Mouse (Mus musculus) ovary, postnatal 10 days (tissue): ENCODE data around the gene Wdr31.
"Not testable (repeated sequence)": the region's sequence is repeated elsewhere in the genome, so short reads cannot be mapped to it uniquely, and the experiment has no call there.

Experiments
- DNase-seq: peaks from one replicate; pipeline ENCODE4 v3.0.0; 2022; ENCODE audit warnings: low spot score

Wdr31 gene

DNA sequence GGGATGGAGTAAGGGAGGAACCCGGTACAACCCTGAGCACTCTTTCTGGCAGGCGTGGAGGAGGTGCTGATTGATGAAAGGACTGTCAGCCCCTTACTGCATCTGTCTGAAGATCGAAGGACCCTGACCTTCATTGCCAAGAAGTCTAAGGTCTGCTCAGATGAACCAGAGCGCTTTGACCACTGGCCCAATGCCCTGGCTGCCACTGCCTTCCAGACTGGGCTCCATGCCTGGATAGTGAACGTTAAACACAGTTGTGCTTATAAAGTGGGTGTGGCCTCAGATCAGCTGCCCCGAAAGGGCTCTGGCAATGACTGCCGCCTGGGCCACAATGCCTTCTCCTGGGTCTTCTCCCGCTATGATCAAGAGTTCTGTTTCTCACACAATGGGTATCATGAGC lies 25.2 kb upstream of the Wdr31 start:
- no peak for DNase-seq

DNA sequence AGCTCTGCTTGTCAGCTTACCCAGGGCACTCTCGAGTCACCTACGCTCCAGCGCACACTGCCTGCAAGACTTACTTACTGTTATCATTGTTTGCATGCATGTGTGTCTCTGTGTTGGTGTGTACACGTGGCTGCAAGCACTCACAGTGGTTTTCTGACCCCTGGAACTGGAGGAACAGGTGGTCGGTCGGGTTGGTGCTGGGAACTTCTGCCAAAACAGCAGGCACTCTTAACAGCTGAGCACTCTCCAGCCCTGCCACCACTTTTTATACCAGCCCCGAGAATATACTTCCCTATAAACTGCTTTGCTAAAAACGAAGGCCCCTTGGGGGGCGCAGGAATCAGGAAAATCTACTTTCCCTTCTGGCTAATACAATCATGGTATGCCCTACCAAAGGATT lies 23.5 kb upstream of the Wdr31 start:
- no peak for DNase-seq

DNA sequence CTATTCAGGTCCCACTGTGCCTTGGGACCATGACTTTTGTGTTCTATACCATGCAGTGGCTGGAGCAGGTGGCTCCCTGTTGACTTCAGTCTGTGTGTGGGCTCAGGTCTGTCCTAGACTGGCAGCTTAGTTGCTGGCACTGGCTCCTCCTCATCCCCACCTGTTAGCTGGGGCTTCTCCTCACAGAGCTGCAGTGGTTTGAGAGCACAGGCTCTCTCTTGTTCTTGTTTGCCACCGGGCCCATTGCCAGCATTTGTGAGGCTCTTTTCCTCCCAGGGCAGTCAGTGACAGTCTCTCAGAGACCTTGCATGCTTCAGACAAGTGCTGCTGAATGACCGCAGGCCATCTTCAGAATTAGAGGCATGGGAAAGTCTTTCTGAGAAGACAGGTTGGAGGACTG lies 22.0 kb upstream of the Wdr31 start:
- no peak for DNase-seq

DNA sequence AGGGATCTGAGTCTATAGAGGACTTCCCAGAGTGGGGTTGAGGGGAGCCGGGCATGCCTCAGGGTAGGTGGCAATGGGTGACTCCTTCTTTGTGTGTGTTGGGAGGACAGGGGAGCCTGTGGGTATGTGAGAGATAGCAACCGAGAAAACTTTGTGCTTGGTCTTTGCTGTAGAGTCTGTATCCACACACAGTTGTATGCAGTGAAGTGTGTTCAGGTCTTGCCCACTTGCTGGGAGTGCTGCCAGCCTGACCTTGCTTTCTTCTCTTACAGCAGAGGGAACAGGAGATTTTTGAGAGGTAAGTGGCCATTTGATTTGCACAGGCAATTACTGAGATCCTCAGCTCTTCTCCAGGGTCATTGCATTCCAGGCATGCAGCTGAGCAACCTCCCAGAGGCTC lies 17.2 kb upstream of the Wdr31 start:
- no peak for DNase-seq

DNA sequence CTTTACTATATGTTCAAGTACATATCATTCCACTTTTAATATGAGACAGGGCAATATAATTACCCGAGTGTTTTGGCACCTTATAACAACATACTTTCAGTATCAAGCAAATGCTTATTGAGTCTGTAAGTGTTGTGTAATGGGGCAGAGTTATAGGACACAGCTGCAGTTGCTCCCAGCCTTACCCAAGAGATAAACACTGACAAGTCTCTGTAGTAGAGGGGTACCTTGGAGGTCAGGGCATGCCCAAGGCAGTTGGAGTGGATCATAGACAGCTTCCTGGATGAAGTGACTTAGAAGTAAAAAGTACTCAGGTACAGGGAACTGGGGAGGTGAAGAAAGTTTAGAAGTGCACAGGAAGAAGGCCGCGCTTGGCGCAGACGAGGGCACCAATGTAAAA lies 16.5 kb upstream of the Wdr31 start:
- DNase-seq: no peak

DNA sequence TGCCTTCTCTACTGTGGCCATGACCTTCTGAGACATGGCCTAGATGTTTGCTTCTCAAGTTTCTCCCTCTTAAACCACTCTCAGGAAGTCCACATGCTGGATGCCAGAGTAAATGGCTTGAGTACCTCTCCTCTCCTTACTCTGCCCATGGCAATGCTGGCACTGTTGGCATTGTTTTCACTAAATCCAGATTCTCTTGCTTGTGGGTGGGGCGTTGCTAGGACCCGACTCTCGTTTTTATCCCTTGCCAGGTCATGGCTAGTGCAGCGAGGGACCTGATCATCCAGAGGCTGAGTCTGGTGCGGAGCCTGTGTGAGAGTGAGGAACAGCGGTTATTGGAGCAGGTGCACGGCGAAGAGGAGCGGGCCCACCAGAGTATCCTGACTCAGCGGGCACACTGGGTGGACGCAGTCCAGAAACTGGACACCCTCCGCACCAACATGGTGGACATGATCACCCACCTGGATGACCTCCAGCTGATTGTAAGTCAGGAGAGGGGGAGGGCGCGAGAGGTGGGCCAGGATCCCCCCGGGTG lies 15.5 kb upstream of the Wdr31 start:
- no peak for DNase-seq

DNA sequence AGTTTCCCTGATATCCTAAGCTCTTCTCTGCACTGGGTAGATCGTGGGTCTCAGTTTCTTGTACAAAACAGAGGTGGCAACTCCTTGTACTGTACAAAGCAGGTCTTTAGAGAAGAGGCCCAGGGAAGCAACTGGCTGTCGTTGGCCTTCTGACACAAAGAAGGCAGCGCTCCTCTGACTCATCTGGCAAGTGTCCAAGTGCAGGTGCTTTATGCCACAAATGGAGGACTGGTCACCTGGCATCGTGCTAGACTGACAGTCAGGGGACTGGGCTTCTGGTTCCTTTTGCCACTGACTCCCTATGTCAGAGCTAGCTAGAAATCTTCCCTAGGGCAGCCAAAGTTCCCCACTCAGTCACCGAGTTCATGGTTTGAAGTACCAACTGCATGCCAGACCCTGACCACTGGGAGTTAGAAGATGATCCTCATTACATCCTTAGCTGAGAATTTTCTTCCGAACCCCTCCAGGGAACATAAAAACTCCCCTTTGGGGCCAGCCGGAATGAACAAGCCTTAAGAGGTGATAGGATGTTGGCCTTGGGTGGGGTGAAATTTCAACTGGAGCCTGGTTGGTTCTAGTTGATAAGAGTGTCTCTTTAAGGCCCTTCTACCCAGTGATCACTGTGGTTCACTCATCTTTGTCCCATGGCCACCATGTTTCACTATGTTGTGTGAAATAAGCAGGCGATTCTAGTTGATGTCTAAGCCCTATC lies 14.9 kb upstream of the Wdr31 start:
- no peak for DNase-seq

DNA sequence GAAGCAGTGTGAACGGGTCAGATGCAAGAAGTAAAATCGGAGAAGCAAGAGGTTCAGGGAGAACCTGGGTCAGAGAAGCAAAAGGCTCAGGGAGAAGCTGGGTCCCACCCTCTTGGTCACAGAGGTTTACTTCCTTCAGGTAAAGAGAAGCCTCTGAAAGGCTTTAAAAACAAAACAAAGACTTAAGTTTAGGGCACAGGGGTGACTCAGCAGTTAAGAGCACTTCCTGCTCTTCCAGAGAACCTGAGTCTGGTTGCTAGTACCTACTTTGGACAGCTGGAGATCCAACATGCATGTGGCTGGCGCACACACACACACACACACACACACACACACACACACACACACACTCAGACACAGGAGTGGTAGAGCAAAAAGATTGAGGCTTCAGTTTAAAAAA lies 14.2 kb upstream of the Wdr31 start:
- no peak for DNase-seq

DNA sequence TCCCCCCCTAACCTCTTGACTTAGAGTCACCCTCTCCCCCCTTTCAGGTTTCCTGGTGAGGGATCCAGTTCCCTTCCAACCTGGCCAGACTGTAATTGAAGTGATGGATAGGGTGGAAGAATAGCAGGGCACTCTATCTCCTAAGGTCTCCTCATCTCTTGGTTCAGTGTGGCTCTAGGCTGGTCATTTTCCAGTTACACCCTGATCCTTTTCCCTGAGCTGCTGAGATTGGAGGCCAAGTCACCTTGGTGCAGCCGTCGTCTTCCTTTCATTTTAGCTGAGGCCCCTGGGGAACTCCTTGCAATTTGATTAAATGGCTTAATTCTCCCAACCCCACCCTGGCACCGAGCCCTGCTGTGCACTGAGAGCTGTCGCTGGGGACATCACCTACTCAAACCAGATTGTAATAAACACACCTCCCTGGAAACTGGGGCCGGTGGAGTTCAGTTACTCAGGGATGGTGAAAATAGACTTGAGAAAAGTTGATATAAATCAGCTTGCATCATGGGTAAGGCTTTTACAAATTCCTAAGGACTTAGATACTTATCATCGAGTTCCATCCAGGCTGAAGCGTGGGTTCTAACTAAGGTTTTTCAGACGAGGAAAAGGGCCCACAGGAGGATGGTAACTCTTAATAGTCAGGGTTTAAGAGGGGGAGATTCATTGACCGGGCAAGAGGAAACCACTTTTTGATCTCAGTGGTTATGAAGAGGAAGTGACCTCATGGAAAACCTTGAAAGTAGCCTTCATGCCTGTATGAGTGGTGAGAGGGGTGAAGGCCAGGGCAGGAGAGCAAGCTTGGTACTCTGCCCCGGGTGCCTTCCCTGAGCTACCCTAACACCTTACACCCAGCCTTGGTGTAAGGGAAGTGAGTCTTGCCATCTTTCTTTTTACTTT lies 10.3 kb upstream of the Wdr31 start:
- no peak for DNase-seq

DNA sequence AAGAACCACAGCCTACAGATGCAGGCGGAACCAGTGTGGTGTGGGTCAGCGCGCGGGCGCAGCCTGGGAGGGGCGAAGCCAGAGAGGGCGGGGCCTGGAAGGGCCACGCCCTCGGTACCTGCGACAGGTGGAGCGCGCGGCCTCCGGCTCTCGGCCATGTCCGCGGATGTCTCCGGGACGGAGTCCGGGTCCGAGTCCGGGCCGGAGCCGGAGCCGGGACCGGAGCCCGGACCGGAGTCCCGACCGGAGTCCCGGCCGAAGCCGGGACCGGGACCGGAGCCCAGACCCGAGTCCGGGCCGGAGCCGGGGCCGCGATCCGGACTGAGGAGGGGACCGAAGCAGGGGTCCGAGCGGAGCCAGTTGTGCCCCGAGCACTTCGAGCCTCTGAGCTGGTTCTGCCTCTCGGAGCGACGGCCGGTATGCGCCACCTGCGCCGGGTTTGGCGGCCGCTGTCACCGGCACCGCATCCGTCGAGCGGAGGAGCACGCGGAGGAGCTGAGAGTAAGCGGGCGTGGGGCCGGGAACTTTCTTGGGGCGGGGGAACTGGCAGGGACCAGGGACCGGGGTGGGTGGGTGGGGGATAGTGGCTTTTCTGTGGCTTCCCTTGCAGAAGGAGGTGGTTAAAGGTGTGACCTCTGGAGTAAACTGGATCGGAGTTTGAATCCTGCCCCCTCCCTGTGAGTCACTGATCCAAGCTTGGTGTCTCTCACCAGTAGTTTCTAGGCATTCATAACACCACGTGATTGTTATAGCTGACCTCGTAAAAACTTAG lies 9.4 kb upstream of the Wdr31 start, which contains the start of gene Bspry:
TSS of gene Bspry (plus strand) at position 117 of the 772 bp plus-strand sequence.
- DNase-seq: no peak

DNA sequence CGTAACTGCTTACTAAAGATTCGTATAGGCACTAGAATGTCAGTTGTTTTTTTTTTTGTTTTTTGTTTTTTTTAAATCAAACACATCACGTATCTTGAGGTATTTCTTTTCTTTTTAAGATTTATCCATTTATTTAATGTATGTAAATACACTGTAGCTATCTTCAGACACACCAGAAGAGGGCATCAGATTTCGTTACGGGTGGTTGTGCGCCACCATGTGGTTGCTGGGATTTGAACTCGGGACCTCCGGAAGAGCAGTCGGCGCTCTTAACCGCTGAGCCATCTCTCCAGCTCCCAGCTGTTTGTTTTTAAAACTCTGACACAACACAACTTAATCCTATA lies 8.9 kb upstream of the Wdr31 start:
- DNase-seq: not testable (repeated sequence)

DNA sequence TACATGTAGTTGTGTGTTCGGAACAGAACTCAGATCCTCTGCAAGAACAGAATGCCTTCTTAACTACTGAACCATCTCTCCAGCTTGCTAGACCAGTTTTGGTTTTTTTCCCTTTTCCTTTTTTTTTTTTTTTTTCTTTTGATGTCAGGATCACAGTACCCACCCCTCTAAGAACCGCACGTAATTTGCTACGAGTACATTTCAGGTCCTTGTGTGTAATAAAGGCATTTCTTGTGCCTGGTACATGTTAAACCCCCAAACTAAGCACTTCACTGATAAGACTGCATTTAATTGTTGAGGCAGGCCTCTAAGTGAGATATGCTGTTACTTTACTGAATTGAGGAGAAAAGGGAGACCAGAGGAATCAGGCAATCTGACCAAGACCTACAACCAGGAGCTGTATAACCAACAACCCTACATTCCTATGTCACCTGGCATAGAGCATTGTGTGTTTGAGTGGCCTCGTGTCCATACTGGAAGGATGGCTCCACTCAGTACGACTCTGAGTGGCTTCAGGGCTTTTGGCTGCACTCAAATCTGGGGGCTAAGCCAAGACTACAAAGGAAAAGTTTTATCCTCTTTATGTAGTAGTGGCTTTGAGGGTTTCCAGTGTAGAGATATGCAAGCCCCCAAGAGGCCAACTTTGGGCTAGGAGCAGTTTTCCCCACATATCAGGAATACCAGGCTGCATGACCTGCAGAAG lies 7.0 kb upstream of the Wdr31 start:
- no peak for DNase-seq

DNA sequence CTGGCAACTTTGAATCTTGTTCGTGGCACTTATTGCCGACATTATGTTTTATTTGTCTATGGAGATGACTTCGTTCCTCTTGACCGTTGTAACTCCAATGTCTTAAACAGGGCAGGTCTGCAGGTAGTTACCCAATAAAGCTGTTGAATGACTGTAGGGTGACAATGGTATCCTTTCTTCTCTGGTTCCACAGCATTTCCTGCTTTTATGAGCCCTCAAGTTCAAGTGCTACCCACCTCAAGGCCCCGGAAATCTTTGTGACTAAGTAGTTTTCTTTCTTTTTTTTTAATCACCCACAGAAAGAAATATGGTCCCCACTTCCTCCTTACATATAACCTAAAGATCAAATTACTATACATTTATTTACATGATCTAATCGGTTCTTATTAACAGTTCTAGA lies 5.1 kb upstream of the Wdr31 start:
- no peak for DNase-seq

DNA sequence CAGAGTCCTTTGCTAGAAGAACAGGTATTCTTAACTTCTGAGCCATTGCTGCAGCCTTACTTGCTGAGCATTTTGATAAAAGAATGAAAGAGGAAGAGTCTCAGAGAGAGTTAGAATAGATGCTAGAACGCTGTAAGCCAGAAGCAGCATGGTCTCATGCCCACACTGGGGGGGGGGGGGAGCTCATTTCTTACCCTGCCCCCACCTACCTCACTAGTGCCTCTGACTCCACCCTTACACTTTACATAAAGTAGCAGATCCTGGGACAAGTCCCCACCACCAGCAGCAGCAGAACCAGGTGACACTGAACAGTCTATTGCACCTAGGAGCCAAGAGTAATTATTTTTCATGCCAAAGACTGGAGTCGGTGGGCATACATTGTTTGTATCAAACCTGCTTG lies 4.4 kb upstream of the Wdr31 start:
- no peak for DNase-seq

DNA sequence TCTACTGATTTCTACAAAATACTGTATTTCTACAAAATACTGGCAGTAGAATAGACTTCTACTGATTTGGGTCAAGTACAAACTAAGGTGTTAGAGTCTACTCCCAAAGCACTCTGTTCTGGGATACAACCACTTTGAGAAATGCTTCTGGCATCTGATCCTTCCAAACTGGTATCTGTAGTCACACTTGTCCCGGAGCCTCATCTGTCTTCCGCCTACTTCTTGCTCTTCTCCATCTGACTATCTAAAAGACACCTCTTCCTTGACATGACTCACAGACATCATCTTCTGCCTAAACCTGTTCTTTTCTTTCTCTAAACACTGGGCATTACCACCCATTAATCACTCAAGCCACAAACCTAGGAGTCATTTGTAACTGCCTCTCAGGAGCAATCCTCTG lies 1.4 kb upstream of the Wdr31 start:
- DNase-seq: no peak

DNA sequence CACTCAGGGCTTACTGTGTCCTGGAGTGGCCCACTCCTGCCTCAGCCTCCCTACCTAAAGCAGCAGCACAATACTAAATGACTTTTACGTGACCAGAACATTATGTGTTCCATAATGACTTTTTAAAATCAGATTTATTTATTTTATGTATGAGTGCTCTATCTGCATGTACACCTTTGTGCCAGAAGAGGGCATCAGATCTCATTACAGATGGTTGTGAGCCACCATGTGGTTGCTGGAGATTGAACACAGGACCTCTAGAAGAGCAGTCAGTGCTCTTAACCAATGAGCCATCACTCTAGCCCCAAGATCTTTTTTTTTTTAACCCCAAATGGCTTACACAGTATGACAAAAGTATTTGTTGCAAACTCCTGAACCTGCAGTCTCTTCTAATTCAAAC lies 2.5 kb downstream of the Wdr31 start:
- no peak for DNase-seq

DNA sequence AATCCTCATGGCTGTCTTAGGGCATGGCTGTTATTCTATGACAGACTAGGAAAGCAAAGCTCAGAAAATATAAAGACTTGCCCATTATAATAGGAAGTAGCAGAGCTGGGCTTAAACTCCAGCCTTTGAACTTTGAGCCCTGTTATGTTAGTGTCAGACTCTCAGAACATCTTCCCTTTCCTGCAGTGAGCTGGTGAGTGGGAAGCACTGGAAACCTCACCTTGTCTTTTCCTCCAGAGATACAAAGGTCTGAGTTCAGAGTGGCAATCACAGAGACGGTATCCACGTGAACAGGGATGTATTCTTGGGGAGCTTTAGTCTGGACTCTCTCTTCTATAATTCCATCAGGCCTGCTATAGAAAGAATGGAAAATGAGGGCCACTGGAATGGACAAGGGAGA lies 7.6 kb downstream of the Wdr31 start:
- no peak for DNase-seq

DNA sequence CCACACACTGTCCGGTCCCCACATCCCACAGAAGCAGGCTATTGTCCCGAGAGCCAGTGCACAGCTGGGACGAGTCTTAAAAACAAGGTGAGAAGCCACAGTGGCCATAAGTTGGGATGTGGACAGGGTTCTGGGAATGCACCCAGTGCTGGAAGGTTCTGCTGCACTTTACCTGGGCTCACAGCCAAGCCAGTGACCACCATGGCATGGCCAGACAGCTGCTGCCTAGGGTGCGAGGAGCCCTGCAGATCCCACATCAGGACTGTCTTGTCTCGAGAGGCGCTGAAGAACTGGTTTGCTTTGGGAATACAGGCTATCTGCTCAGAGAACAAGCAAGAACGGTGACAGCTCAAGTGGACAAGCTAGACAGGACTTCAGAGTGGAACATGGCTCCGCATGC lies 10.3 kb downstream of the Wdr31 start:
- DNase-seq: no peak

DNA sequence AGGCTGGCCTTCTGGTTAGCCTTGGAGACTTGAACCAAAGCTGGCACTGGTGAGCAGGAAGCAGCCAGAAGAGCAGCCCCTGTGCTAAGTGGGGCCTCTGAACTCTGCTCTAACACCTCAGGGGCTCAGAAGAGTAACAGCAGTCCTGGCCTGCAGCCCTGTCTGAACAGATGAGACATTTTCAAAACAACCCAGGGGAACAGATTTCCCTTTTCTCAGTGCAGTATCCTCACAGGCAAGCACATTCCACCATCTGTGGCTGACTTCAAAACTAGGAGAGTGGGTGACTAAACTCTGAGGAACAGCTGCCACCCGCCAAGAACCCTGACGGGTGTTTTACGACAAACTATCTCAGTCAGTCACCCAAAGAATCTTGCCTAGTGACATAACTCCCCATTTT lies 11.6 kb downstream of the Wdr31 start:
- DNase-seq: no peak

DNA sequence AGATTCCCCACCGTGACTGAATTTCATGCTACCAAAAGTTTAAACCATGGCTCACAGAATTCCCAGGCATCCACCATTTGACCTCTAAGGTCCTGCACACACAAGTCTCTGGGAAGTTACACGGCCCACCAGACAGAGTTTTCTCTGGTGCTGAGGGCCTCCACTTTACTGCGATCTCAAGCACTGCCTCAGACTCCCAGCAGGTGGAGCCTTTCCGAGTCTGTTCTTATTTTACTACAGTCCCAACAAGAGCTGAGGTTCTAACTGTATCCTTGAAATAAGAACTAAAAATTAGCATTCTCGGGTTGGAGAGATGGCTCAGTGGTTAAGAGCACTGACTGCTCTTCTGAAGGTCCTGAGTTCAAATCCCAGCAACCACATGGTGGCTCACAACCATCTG lies 15.7 kb downstream of the Wdr31 start:
- DNase-seq: no peak

DNA sequence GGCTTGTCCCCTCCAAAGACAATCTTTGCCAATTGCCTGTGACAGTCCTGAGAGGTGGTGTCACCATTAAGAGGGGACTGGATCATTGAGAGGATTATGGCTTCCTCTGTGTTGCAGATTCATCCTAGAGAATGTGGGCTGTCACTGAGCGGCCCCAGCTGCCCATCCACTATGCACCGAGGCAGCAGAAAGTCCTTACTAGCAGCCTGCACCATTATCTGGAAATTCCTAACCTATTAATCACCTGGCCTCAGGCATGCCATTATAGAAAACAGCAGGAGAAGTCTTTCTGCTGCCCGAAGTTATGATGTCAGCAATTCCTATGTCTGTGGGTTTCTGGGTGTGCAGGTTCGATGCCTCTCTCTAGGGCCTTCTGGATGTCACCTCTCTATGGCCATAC lies 29.7 kb downstream of the Wdr31 start:
- DNase-seq: no peak

DNA sequence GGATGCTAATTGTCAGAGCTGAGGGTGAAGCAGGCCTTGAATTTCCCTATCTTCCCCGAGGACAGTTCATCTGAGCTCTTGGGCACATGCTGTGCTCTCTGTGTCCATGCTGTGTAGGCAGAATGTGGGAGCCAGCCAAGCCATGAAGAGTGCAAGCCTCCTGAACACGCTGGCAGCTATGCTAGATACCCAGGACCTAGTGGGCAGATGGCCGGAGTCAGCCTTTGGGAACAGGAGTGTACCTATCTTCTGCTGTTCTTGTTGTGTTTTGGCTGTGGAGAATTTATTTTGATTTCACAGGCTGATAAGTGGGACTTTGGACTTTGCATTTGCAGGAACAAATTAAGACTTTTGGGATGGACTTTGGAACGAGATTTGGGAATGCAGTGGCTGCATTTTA lies 30.2 kb downstream of the Wdr31 start:
- DNase-seq: no peak
